Mouse (Mus musculus) megakaryocyte, embryonic 14.5 days (primary cell): ENCODE data around the gene Arl8a.

Source experiments
- FLI1 ChIP-seq: IDR thresholded peaks from 2 replicates; pipeline ENCODE4 v1.6.1; 2012; ENCODE audit warnings: low read length, inconsistent platforms, mixed read lengths
- GATA1 ChIP-seq: IDR thresholded peaks from 3 replicates; pipeline ENCODE4 v1.6.1; 2012; ENCODE audit warnings: mixed read lengths, low read length, inconsistent platforms, borderline replicate concordance

DNA sequence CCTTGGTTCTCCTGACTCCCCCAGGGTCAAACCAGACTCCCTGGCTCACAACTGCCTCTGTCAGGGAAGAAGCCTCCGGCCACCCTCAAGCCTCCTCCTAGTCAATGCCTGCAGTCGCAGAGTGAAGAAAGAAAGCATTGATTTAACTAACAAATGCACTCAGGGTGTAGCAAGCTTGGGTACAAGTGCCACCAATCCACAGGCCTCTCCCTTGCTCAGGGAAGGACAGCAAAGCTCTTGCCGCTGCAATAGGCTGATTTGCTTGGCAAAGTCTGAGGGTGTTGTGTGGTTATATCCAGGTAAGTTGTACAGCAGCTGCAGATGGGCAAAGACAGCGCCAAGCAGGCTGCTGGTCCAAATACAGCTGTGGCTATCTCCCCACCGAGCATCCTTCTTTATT is 51.8 kb downstream of the Arl8a start:
- TF ChIP-seq GATA1 (no peak), FLI1 (no peak)
